Mouse (Mus musculus) midbrain, embryonic 16.5 days (tissue): Measurements from ENCODE around the gene Olfr463. TPM values are rescaled to one million over a fixed set of nuclear protein-coding genes. Genes with fewer than 3 reads are reported as not detected.

ENCODE experiments used
- ATAC-seq: fragments of 200-750 bp; cut with Nextera tagmentation; 2 replicates; pipeline ENCODE4 v1.8.0; 2017; ENCODE audit warnings: moderate TSS enrichment
- H3K27ac ChIP-seq: fragments of 300-500 bp; sonication (generic); 2 replicates; pipeline ENCODE4 v1.5.1; 2014; ENCODE audit warnings: mild to moderate bottlenecking, low read length, mixed read lengths
- H3K27me3 ChIP-seq: fragments of 300-500 bp; sonication (generic); 2 replicates; pipeline ENCODE4 v1.6.1; 2014; ENCODE audit warnings: low read depth, low read length, mixed read lengths; ENCODE audit not compliant: control insufficient read depth, insufficient read depth
- H3K36me3 ChIP-seq: fragments of 300-500 bp; sonication (generic); 2 replicates; pipeline ENCODE4 v1.6.1; 2014; ENCODE audit warnings: mild to moderate bottlenecking, low read length, moderate library complexity, mixed read lengths; ENCODE audit not compliant: control insufficient read depth, insufficient read depth
- H3K4me1 ChIP-seq: fragments of 300-500 bp; sonication (generic); 2 replicates; pipeline ENCODE4 v1.6.1; 2014; ENCODE audit warnings: mild to moderate bottlenecking, low read length, mixed read lengths; ENCODE audit not compliant: control insufficient read depth, insufficient read depth
- H3K4me2 ChIP-seq: fragments of 300-500 bp; sonication (generic); 2 replicates; pipeline ENCODE4 v1.6.1; 2014; ENCODE audit warnings: mild to moderate bottlenecking, low read length, mixed read lengths
- H3K4me3 ChIP-seq: fragments of 300-500 bp; sonication (generic); 2 replicates; pipeline ENCODE4 v1.5.1; 2014; ENCODE audit warnings: low read depth, mild to moderate bottlenecking, low read length, moderate library complexity, mixed read lengths
- H3K9ac ChIP-seq: fragments of 300-500 bp; sonication (generic); 2 replicates; pipeline ENCODE4 v1.6.1; 2014; ENCODE audit warnings: low read depth, low read length, mixed read lengths
- H3K9me3 ChIP-seq: fragments of 300-500 bp; sonication (generic); replicated peaks from 2 replicates; pipeline ENCODE4 v1.6.1; 2014; ENCODE audit warnings: mild to moderate bottlenecking, low read length, mixed read lengths; ENCODE audit not compliant: control insufficient read depth, poor library complexity, severe bottlenecking
- WGBS: fragments of 180-500 bp; shearing (Covaris S2); extraction: QIAGEN DNeasy Blood & Tissue Kit; methylation state at CpG from one replicate; pipeline ENCODE4 v1.1.7; 2014; 5-methylcytosine and 5-hydroxymethylcytosine counted together
- polyA plus RNA-seq: library from polyadenylated mRNA; unstranded; fragments of >200 nt; fragmentation: Nextera tagmentation; extraction: Ambion mirVana; gene quantifications from 2 replicates; pipeline ENCODE4 v1.2.1, GENCODE M21; 2015

The Olfr463 gene
- not detected in 2 replicates for polyA plus RNA-seq

GRCm38 (mm10) chr11:87897287-87897686 is at the start of gene Olfr463:
TSS of gene Olfr463 (minus strand) at chr11:87897387.
- peaks cover 3% of the 10 kb centered on the region; the same call in 1 of the 2 replicates for H3K27me3 ChIP-seq
- no peak within 1 kb of the TSS for H3K4me2 ChIP-seq
- H3K36me3 ChIP-seq: no peaks in the 10 kb centered on the region
- H3K9me3 ChIP-seq: no peaks in the 10 kb centered on the region
- no peak for ATAC-seq
- H3K4me1 ChIP-seq: no peaks in the 10 kb centered on the region
- H3K9ac ChIP-seq: no peak within 1 kb of the TSS
- H3K4me3 ChIP-seq: no peak within 1 kb of the TSS
- no peak within 1 kb of the TSS for H3K27ac ChIP-seq

- ATAC-seq: no peak
- WGBS: 75% methylated on average over 3 of the region's 3 CpGs
- no peaks in the 10 kb centered on the region for H3K9me3 ChIP-seq
- no peak overlapping the region for H3K4me3 ChIP-seq
- H3K9ac ChIP-seq: no peak overlapping the region
- no peaks in the 10 kb centered on the region for H3K27me3 ChIP-seq
- H3K27ac ChIP-seq: no peak overlapping the region
- H3K4me1 ChIP-seq: no peaks in the 10 kb centered on the region
- H3K4me2 ChIP-seq: no peak overlapping the region
- H3K36me3 ChIP-seq: no peaks in the 10 kb centered on the region
Observed at GRCm38 (mm10) chr11:87935467-87935866, 38.3 kb upstream of the Olfr463 start.

GRCm38 (mm10) chr11:87933731-87934130 is 36.5 kb upstream of the Olfr463 start:
- ATAC-seq: no peak
- no peak overlapping the region for H3K27ac ChIP-seq
- no peak overlapping the region for H3K4me3 ChIP-seq
- H3K4me1 ChIP-seq: no peaks in the 10 kb centered on the region
- WGBS: 75% methylated on average over 2 of the region's 2 CpGs
- no peak overlapping the region for H3K4me2 ChIP-seq
- H3K36me3 ChIP-seq: no peaks in the 10 kb centered on the region
- H3K9me3 ChIP-seq: no peaks in the 10 kb centered on the region; the same call in 1 of the 2 replicates
- H3K27me3 ChIP-seq: no peaks in the 10 kb centered on the region
- no peak overlapping the region for H3K9ac ChIP-seq

GRCm38 (mm10) chr11:87930348-87930747 is 33.2 kb upstream of the Olfr463 start:
- no peaks in the 10 kb centered on the region for H3K4me1 ChIP-seq
- WGBS: 97% methylated on average over 2 of the region's 2 CpGs

GRCm38 (mm10) chr11:87920966-87921365 is 23.8 kb upstream of the Olfr463 start, which contains the start of gene Olfr464:
TSS of gene Olfr464 (minus strand) at chr11:87920967.
- H3K9me3 ChIP-seq: no peaks in the 10 kb centered on the region
- no peaks in the 10 kb centered on the region for H3K27me3 ChIP-seq
- H3K36me3 ChIP-seq: no peaks in the 10 kb centered on the region
- H3K9ac ChIP-seq: no peak within 1 kb of the TSS
- H3K4me2 ChIP-seq: no peak within 1 kb of the TSS
- ATAC-seq: no peak
- no peaks in the 10 kb centered on the region for H3K4me1 ChIP-seq
- no peak within 1 kb of the TSS for H3K4me3 ChIP-seq
- H3K27ac ChIP-seq: no peak within 1 kb of the TSS
- 31% methylated on average over 5 of the region's 5 CpGs for WGBS

More at GRCm38 (mm10) chr11:87930348-87930747, 33.2 kb upstream of the Olfr463 start:
- Histone ChIP-seq H3K4me2 (no peak overlapping the region), H3K27me3 (no peaks in the 10 kb centered on the region), H3K9ac (no peak overlapping the region), H3K27ac (no peak overlapping the region), H3K9me3 (no peaks in the 10 kb centered on the region; the same call in 1 of the 2 replicates), H3K36me3 (no peaks in the 10 kb centered on the region), H3K4me3 (no peak overlapping the region)
- no peak for ATAC-seq

GRCm38 (mm10) chr11:87920301-87920700 is 23.1 kb upstream of the Olfr463 start:
- Histone ChIP-seq H3K4me2 (no peak overlapping the region), H3K4me1 (no peaks in the 10 kb centered on the region), H3K36me3 (no peaks in the 10 kb centered on the region), H3K4me3 (no peak overlapping the region), H3K27ac (no peak overlapping the region), H3K27me3 (no peaks in the 10 kb centered on the region), H3K9me3 (no peaks in the 10 kb centered on the region), H3K9ac (no peak overlapping the region)
- 59% methylated on average over 2 of the region's 2 CpGs for WGBS
- no peak for ATAC-seq

GRCm38 (mm10) chr11:87916005-87916404 is 18.8 kb upstream of the Olfr463 start:
- ATAC-seq: no peak
- Histone ChIP-seq H3K9ac (no peak overlapping the region), H3K4me3 (no peak overlapping the region), H3K9me3 (no peaks in the 10 kb centered on the region), H3K27me3 (no peaks in the 10 kb centered on the region), H3K36me3 (no peaks in the 10 kb centered on the region), H3K4me1 (no peaks in the 10 kb centered on the region), H3K27ac (no peak overlapping the region), H3K4me2 (no peak overlapping the region)
- 86% methylated on average over 1 of the region's 1 CpGs for WGBS

- Histone ChIP-seq H3K27me3 (no peaks in the 10 kb centered on the region), H3K9me3 (no peaks in the 10 kb centered on the region), H3K4me2 (no peak overlapping the region), H3K27ac (no peak overlapping the region), H3K4me3 (no peak overlapping the region), H3K36me3 (no peaks in the 10 kb centered on the region), H3K9ac (no peak overlapping the region), H3K4me1 (no peaks in the 10 kb centered on the region)
- no peak for ATAC-seq
- WGBS: 80% methylated on average over 3 of the region's 3 CpGs
Observed at GRCm38 (mm10) chr11:87904331-87904730, 7.1 kb upstream of the Olfr463 start.

- H3K9ac ChIP-seq: no peak within 1 kb of the TSS
- H3K4me3 ChIP-seq: no peak within 1 kb of the TSS
- no peak within 1 kb of the TSS for H3K27ac ChIP-seq
- H3K27me3 ChIP-seq: no peaks in the 10 kb centered on the region
- H3K4me1 ChIP-seq: no peaks in the 10 kb centered on the region
- H3K9me3 ChIP-seq: no peaks in the 10 kb centered on the region
- ATAC-seq: no peak
- 92% methylated on average over 6 of the region's 6 CpGs for WGBS
- H3K36me3 ChIP-seq: no peaks in the 10 kb centered on the region
- H3K4me2 ChIP-seq: no peak within 1 kb of the TSS
Observed at GRCm38 (mm10) chr11:87892168-87892567, 5.0 kb downstream of the Olfr463 start, which contains the start of gene Olfr462. TSS of gene Olfr462 (minus strand) at chr11:87892268.
